Mouse (Mus musculus) spleen, adult 2 months (tissue): Measurements from ENCODE around the gene Pomgnt1.

ENCODE experiments used
- CTCF ChIP-seq: fragments of 200-500 bp; IDR thresholded peaks from 2 replicates; pipeline ENCODE4 v1.5.1; 2011; ENCODE audit warnings: mild to moderate bottlenecking, inconsistent platforms; ENCODE audit not compliant: insufficient read depth, insufficient read length, insufficient replicate concordance; ENCODE audit errors: extremely low read depth
- POLR2A ChIP-seq: fragments of 200-500 bp; IDR thresholded peaks from 2 replicates; pipeline ENCODE4 v1.6.1; 2011; ENCODE audit warnings: low read depth, low read length, inconsistent platforms

DNA sequence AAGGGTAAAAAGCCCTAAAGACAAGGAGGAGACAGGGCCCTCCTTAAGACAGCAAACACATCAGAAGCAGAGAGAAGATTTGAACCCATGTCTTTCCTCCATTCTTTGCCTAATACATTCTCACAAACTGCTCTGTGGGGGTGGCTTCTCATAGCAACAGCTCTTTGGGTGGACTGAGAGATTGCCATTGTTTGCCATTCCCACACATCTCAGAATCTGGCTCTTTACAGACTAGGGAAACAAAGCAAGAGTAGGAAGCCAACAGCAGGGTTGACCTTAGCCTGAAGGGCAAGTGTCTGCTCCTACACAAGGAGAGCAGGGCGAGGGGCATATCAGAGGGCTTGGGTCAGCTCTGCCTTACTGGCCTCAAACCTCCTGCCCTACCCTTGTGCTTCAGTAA, 18.1 kb downstream of the Pomgnt1 start:
- TF ChIP-seq CTCF (no peak), POLR2A (no peak)
